Mouse (Mus musculus): ENCODE measurements around the gene Allc. TPM values are rescaled to one million over a fixed set of nuclear protein-coding genes. Genes with fewer than 3 reads are reported as not detected.

The Allc gene
- polyA plus RNA-seq, 1 experiment: not detected

DNA sequence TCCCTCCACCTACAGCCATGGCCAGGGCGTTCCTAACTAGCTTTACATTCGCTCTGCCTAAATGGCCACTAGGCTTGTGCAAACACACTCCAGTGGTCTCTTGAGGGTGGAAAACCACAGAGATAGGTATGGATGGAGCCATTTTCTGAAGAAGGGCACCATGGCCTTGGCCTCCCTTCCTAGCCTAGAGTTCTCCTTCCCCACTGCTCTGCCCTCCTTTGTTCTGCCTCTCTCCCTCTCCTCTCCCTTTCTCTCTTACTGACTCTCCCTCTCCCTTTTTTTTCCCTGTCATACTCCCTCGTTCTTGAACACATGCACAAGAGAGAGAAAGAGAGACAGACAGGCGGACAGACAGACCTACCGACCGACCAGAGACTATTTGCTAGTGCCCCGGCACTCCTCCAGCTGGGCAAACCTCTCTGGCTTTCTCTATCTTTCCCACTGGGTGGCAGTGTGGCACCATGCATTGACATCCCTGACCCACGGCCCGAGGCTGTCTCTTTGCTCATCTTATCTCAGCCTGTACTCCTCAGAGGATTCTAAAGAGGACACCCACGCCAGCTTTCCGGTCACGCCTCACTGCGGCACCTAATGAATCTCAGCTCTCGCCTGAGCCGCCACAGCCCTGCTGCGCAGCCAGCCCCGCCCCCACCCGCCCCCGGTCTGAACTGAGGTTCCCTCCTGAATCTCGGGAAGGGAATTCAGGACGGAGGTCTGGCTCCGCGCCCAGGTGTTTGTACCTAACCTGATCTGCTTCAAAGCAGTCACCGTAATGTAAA lies 7.0 kb upstream of the Allc start:
- Histone ChIP-seq H3K4me3 (ENCODE audit: insufficient read depth, low read length) (peak overlapping the region; percentile 28), H3K4me1 (ENCODE audit: control insufficient read depth, insufficient read depth, low read length) (no peaks in the 10 kb centered on the region), H3K27ac (ENCODE audit: insufficient read depth, low read length) (no peak overlapping the region)
- TF ChIP-seq CTCF (IDR thresholded peaks at IDR 0.05; ENCODE audit: borderline replicate concordance, insufficient read depth, low read length) (peak; percentile 84), POLR2A (IDR thresholded peaks at IDR 0.05; ENCODE audit: low read depth, low read length) (no peak)

DNA sequence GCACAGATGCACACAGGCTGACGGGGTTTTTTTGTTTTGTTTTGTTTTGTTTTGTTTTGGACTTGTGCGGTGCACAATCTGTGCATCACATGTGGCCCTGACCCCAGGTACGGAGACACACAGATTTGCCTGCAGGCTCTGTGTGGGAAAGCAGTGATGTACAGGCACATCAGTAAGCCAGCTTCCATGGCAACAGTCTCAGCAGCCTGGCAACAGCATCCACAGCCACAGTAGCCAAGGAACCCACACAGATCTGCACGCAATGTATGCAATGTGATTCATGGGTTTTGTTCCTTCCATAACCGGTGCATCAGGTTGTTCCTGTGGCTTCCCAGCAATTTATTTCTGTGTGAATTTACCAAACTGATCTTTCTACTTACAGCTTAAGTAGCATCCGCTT lies 5.6 kb upstream of the Allc start:
- no peaks in the 10 kb centered on the region for H3K4me1 ChIP-seq (ENCODE audit: control insufficient read depth, insufficient read depth, low read length)
- no peak for TF ChIP-seq POLR2A (IDR thresholded peaks at IDR 0.05; ENCODE audit: low read depth, low read length)
- no peak for TF ChIP-seq CTCF (IDR thresholded peaks at IDR 0.05; ENCODE audit: borderline replicate concordance, insufficient read depth, low read length)
- no peak overlapping the region for H3K27ac ChIP-seq (ENCODE audit: insufficient read depth, low read length)
- H3K4me3 ChIP-seq (ENCODE audit: insufficient read depth, low read length): no peak overlapping the region

DNA sequence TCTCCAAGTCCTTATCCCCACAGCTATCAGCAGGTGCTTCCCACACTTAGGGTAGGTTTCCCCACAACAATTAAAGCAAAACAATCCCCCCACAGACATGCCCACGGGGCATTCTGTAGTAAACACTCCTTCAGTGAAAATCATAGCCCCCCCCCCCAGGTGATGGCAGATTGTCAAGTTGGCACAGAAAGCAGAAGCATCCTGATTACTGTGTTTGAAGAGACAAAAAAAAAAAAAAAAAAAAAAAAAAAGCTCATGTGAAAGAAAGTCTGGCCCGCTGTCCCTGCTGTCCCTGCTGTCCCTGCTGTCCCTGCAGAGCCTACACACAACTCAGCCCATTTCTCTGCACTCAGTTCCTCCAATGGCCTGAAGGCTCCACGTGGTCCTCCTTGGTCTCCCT lies 1.7 kb upstream of the Allc start:
- TF ChIP-seq POLR2A (IDR thresholded peaks at IDR 0.05; ENCODE audit: low read depth, low read length) (no peak), CTCF (IDR thresholded peaks at IDR 0.05; ENCODE audit: borderline replicate concordance, insufficient read depth, low read length) (no peak)
- H3K4me3 ChIP-seq (ENCODE audit: insufficient read depth, low read length): no peak overlapping the region
- no peaks in the 10 kb centered on the region for H3K4me1 ChIP-seq (ENCODE audit: control insufficient read depth, insufficient read depth, low read length)
- H3K27ac ChIP-seq (ENCODE audit: insufficient read depth, low read length): no peak overlapping the region

DNA sequence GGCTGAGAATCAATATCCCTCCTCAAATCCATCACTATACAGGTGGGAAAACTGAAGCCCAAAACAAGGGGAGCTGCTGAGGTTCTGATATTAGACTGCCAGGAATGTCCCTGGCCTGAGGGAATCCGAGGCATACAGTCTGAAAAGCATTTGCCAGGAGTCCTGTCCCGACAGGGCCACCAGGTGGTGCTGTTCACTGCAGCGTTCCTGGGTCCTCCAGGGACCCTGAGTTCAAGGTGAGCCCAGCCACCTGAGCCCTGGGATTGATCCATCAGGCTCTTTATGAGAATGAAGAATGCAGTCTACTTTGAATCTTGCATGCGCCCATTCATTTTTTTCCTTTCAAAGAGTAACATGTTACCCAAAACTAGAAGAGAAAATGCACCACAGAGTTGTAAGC lies 3.2 kb downstream of the Allc start:
- Histone ChIP-seq H3K27ac (ENCODE audit: insufficient read depth, low read length) (no peak overlapping the region), H3K4me3 (ENCODE audit: insufficient read depth, low read length) (no peak overlapping the region), H3K4me1 (ENCODE audit: control insufficient read depth, insufficient read depth, low read length) (no peaks in the 10 kb centered on the region)
- TF ChIP-seq POLR2A (IDR thresholded peaks at IDR 0.05; ENCODE audit: low read depth, low read length): no peak
- TF ChIP-seq CTCF (IDR thresholded peaks at IDR 0.05; ENCODE audit: borderline replicate concordance, insufficient read depth, low read length): peak; percentile 32; the same call in 1 of the 2 replicates

DNA sequence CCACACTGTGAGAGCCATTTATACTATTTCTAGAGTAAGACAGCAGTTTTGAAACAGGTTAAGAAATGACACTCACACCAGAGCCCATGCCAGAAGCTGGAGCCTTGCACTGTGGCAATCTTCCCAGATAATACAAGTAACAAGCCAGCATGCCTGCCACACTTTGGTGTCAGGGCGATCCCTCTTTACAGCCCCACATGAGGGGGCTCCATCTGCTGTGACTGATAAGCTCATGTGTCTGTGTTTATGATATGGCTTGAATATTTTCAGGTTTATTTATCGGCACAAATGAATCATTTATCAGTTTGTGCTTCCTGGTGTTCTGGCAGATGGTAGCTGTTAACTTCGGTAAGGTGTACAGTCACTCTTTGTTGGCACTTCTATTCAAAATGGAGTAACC lies 4.2 kb downstream of the Allc start:
- H3K4me3 ChIP-seq (ENCODE audit: insufficient read depth, low read length): no peak overlapping the region
- no peaks in the 10 kb centered on the region for H3K4me1 ChIP-seq (ENCODE audit: control insufficient read depth, insufficient read depth, low read length)
- no peak for TF ChIP-seq POLR2A (IDR thresholded peaks at IDR 0.05; ENCODE audit: low read depth, low read length)
- H3K27ac ChIP-seq (ENCODE audit: insufficient read depth, low read length): no peak overlapping the region

DNA sequence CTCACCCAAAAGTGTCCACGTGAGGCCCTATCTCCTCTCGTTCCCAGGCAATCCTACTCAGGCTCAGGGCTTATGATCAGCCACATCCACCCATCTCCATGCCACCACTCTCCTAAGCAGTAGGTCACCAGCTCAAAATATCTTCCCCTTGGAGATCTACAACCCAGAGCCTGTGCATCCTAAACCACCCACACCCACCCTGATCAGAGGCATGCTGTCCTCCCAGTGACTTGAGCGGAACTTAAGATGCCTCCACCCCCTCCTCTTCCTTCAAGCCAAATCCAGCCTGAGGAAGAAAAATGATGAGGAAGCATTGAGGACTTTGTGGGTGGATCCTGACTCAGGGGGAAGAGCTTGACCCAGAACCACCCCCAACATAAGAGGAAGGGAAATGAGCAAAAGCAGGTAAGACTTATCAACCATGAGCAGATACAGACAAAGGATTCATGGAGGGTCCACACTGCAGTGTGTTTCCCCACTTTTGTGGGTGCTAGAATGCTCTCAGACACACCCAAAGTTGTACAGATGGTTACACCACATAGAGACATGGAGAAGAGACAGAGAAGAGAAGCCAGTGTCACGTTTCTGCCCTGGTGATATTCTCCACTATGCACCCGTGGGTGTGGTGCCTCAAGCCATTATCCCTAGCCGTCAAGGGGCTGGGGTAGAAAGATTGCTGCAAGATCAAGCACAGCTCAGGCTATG lies 6.8 kb downstream of the Allc start:
- no peak for TF ChIP-seq POLR2A (IDR thresholded peaks at IDR 0.05; ENCODE audit: low read depth, low read length)
- Histone ChIP-seq H3K27ac (ENCODE audit: insufficient read depth, low read length) (no peak overlapping the region), H3K4me3 (ENCODE audit: insufficient read depth, low read length) (no peak overlapping the region), H3K4me1 (ENCODE audit: control insufficient read depth, insufficient read depth, low read length) (no peaks in the 10 kb centered on the region)

DNA sequence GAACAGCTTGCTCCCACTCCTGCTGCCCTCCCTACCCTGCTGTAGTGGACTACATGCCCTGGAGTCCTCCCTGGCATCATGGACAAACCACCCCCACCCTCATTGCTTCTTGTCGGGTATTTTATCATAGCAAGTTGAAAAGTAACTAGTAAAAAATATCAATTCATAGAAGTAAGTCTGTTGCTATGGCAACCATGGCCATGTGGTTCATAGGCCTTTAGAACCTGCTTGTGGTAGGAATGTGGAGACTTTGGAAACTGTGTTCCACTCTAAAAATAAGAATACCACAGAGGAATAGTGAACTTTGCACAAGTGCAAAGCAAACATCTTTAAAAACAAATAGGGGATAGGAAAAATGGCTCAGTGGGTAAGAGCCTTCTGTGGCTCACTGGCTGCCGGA lies 10.1 kb downstream of the Allc start:
- no peak for TF ChIP-seq POLR2A (IDR thresholded peaks at IDR 0.05; ENCODE audit: low read depth, low read length)
- TF ChIP-seq CTCF (IDR thresholded peaks at IDR 0.05; ENCODE audit: borderline replicate concordance, insufficient read depth, low read length): no peak
- H3K27ac ChIP-seq (ENCODE audit: insufficient read depth, low read length): no peak overlapping the region
- no peaks in the 10 kb centered on the region for H3K4me1 ChIP-seq (ENCODE audit: control insufficient read depth, insufficient read depth, low read length)
- no peak overlapping the region for H3K4me3 ChIP-seq (ENCODE audit: insufficient read depth, low read length)

DNA sequence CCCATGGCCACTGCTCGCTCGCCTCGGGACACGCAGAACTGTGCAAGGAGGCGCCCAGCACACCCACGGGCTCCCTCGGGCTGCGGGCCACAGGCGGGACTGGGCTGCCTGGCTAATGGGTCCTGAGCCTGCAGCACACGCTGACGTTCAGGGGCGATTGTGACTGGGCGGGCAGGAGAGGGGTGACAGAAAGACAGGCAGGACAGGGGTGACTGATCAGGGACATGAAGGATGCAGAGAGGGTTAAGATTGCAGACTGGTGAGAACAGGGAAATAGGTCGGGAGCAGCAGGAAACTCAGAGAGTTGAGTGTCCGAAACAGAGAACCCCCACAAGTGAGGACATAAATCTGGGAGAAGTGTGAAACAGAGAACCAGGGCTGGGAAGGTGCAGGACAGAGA lies 30.0 kb downstream of the Allc start, which contains the start of gene Dcdc2c:
Gene Dcdc2c, minus strand, starts transcription at position 101 of the 400 bp plus-strand sequence.
- TF ChIP-seq CTCF (IDR thresholded peaks at IDR 0.05; ENCODE audit: borderline replicate concordance, insufficient read depth, low read length) (no peak), POLR2A (IDR thresholded peaks at IDR 0.05; ENCODE audit: low read depth, low read length) (no peak)
- H3K27ac ChIP-seq (ENCODE audit: insufficient read depth, low read length): no peak within 1 kb of the TSS
- no peaks in the 10 kb centered on the region for H3K4me1 ChIP-seq (ENCODE audit: control insufficient read depth, insufficient read depth, low read length)
- H3K4me3 ChIP-seq (ENCODE audit: insufficient read depth, low read length): no peak within 1 kb of the TSS

DNA sequence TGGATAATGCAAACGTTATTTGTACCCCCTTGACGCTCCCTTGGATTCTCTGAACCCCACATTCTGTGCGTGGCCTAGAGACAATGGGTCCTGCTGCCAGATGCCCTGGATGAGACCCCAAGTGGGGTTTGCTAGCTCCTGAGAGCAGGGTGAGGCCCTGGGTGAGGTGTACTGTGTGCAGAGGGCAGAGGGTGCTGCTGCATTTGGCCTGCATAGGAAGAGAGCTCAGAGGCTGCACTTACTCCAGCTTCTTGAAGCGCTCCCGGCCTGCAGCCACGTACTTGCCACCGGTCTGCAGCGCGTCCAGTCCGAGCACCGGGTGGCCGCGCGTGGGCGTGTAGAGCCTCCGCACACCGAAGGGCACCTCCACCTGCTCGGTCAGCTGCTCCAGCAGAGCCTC lies 30.5 kb downstream of the Allc start:
- Histone ChIP-seq H3K4me3 (ENCODE audit: insufficient read depth, low read length) (no peak overlapping the region), H3K27ac (ENCODE audit: insufficient read depth, low read length) (no peak overlapping the region), H3K4me1 (ENCODE audit: control insufficient read depth, insufficient read depth, low read length) (no peaks in the 10 kb centered on the region)
- no peak for TF ChIP-seq POLR2A (IDR thresholded peaks at IDR 0.05; ENCODE audit: low read depth, low read length)
- no peak for TF ChIP-seq CTCF (IDR thresholded peaks at IDR 0.05; ENCODE audit: borderline replicate concordance, insufficient read depth, low read length)

DNA sequence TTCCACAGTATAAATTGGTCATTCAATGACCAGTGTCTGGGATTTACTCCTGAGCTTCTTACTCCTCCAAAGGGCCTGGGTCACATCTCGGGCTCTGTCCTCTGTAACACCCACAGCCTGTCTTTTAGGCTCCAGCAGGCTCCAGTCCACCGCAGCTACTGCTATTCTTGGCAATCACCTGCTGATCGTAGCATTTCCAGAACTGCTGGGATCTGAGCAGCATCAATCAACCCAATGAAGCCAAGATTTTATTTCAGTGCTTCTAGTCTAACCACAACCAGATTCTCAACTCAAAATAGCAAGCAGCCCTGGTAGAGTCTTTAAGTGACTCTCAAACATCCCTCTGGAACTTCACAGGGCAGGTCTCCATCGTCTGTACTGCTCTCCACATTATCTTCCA lies 33.4 kb downstream of the Allc start:
- Histone ChIP-seq H3K27ac (ENCODE audit: insufficient read depth, low read length) (no peak overlapping the region), H3K4me1 (ENCODE audit: control insufficient read depth, insufficient read depth, low read length) (no peaks in the 10 kb centered on the region), H3K4me3 (ENCODE audit: insufficient read depth, low read length) (no peak overlapping the region)
- TF ChIP-seq POLR2A (IDR thresholded peaks at IDR 0.05; ENCODE audit: low read depth, low read length): no peak
- TF ChIP-seq CTCF (IDR thresholded peaks at IDR 0.05; ENCODE audit: borderline replicate concordance, insufficient read depth, low read length): no peak

Measured in embryonic fibroblast, embryonic 13.5 days (primary cell).